Mouse (Mus musculus): ENCODE results near the gene Ubac1. TPM values are rescaled to one million over a fixed set of nuclear protein-coding genes. Genes with fewer than 3 reads are reported as not detected.
A peak's percentile ranks its signal among the peaks of the same experiment; 100 is the strongest.

Ubac1 gene
- total and polyA plus RNA-seq, 3 experiments: 79.1 to 88.5 TPM; not detected in 1

DNA sequence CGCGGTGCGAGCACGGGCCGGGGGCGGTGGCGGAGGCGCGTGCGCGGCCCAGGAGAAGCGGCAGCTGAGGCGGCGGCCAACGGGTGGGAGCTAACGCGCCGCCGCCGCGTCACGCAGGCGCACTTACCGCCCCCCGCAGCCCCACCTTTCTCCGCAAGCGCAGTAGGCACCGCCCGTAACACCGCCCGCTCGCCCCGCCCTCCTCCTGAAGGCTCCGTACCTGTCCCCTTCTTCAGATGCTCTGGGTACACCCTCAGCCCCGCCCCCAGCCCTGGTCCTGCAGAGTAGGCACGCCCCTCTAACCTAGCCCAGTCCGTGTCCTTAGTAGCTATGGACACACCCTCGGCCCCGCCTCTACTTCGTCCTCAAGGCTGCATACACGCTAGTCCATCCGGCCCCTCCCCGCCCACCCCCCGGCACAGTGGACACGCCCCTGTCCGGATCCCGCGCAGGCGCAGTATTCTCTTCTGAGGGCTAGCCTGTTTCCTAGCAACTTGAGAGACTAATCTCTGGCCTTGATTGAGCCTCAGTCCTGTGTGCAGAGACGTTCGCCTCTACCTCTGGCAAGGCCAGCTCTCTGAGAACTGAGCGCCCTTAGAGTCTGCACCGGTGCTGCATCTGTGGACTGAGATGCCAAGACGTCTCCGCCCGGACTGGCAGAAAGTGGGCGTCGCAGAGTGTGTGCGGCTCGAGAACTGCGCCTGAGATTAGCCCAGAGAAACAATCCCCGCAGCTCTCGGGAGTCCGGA lies 38.2 kb downstream of the Ubac1 start, which contains the start of gene Camsap1:
Camsap1 (minus strand) TSS at position 124 of the 749 bp plus-strand sequence.
- H3K27ac ChIP-seq (ENCODE audit: control insufficient read depth, low read depth, low read length): peak within 1 kb of the TSS; percentile 23
- H3K4me3 ChIP-seq (ENCODE audit: control insufficient read depth in 1 of 2, insufficient read depth in 1 of 2, low read depth in 2 of 2, low read length in 2 of 2): peak within 1 kb of the TSS; percentile 91 to 95
- no peaks in the 10 kb centered on the region for H3K9me3 ChIP-seq (replicated peaks; ENCODE audit: insufficient read depth, low read length)
- H3K4me1 ChIP-seq (ENCODE audit: control insufficient read depth in 1 of 2, insufficient read depth in 2 of 2, low read length in 2 of 2): peaks cover 7% of the 10 kb centered on the region in 2 experiments; a peak in 3 of 4 replicates
- H3K79me2 ChIP-seq (ENCODE audit: control insufficient read depth, insufficient read depth, low read length, poor library complexity): peaks cover 33% of the 10 kb centered on the region
- no peak for TF ChIP-seq MYB (IDR thresholded peaks at IDR 0.05; ENCODE audit: low read depth, low read length)
- peak; percentile 60; the same call in 1 of the 2 replicates for TF ChIP-seq SIN3A (IDR thresholded peaks at IDR 0.05; ENCODE audit: low read length)
- TF ChIP-seq NRF1 (IDR thresholded peaks at IDR 0.05; ENCODE audit: insufficient read depth, low read depth, low read length, poor library complexity, severe bottlenecking): peak; percentile 70
- TF ChIP-seq CHD2 (IDR thresholded peaks at IDR 0.05; ENCODE audit: low read length): no peak
- peak; percentile 30; the same call in 1 of the 2 replicates for TF ChIP-seq USF1 (IDR thresholded peaks at IDR 0.05; ENCODE audit: low read depth, low read length)
- TF ChIP-seq EP300 (IDR thresholded peaks at IDR 0.05; ENCODE audit: low read depth in 1 of 2, low read length in 2 of 2): no peak
- TF ChIP-seq POLR2A (IDR thresholded peaks at IDR 0.05; ENCODE audit: control insufficient read depth in 1 of 2, insufficient read depth in 1 of 2, low read depth in 1 of 2, low read length in 2 of 2, poor library complexity in 1 of 2): peak; percentile 4 to 45; a peak in 1 of 4 replicates
- no peak for TF ChIP-seq MEF2A (IDR thresholded peaks at IDR 0.05; ENCODE audit: extremely low read depth, insufficient replicate concordance, low read depth, low read length, poor library complexity, severe bottlenecking)
- no peak for TF ChIP-seq MYC (IDR thresholded peaks at IDR 0.05; ENCODE audit: low read depth, low read length)
- no peak for TF ChIP-seq KAT2A (conservative IDR thresholded peaks at IDR 0.05; ENCODE audit: low read depth, low read length)
- TF ChIP-seq HCFC1 (IDR thresholded peaks at IDR 0.05; ENCODE audit: low read depth, low read length): peak; percentile 61
- peak; percentile 75; the same call in 1 of the 2 replicates for TF ChIP-seq MAZ (IDR thresholded peaks at IDR 0.05; ENCODE audit: low read depth, low read length)
- TF ChIP-seq RCOR1 (IDR thresholded peaks at IDR 0.05; ENCODE audit: low read depth, low read length): no peak
- TF ChIP-seq MXI1 (IDR thresholded peaks at IDR 0.05; ENCODE audit: low read depth, low read length): peak; percentile 59
- no peak for TF ChIP-seq JUND (IDR thresholded peaks at IDR 0.05; ENCODE audit: low read depth, low read length)
- 0 out of 2 replicates have a peak, but pooled peaks have one; percentile 38 for TF ChIP-seq ZMIZ1 (IDR thresholded peaks at IDR 0.05; ENCODE audit: low read depth, low read length)
- TF ChIP-seq ZNF384 (IDR thresholded peaks at IDR 0.05; ENCODE audit: low read depth, low read length): no peak
- no peak for TF ChIP-seq CHD1 (IDR thresholded peaks at IDR 0.05; ENCODE audit: low read depth, low read length)
- peak; percentile 44; the same call in 1 of the 2 replicates for TF ChIP-seq TCF12 (IDR thresholded peaks at IDR 0.05; ENCODE audit: low read depth, low read length)
- TF ChIP-seq UBTF (IDR thresholded peaks at IDR 0.05; ENCODE audit: borderline replicate concordance, insufficient read depth, low read depth, low read length): no peak
- no peak for TF ChIP-seq USF2 (IDR thresholded peaks at IDR 0.05; ENCODE audit: borderline replicate concordance in 1 of 2, insufficient read depth in 1 of 2, low read depth in 1 of 2, low read length in 2 of 2)
- peak; percentile 67 for TF ChIP-seq NELFE (IDR thresholded peaks at IDR 0.05; ENCODE audit: low read depth, low read length)
- TF ChIP-seq MAFK (IDR thresholded peaks at IDR 0.05; ENCODE audit: borderline replicate concordance, low read depth, low read length): no peak
- TF ChIP-seq POLR2AphosphoS2 (IDR thresholded peaks at IDR 0.05; ENCODE audit: low read length): no peak
- TF ChIP-seq ELF1 (IDR thresholded peaks at IDR 0.05; ENCODE audit: low read depth, low read length): peak; percentile 37; the same call in 1 of the 2 replicates
- TF ChIP-seq RAD21 (IDR thresholded peaks at IDR 0.05; ENCODE audit: low read depth, low read length): no peak
- no peaks in the 10 kb centered on the region for H3K27me3 ChIP-seq (ENCODE audit: control insufficient read depth in 1 of 2, insufficient read depth in 2 of 2, low read length in 2 of 2)
- DNase-seq (ENCODE audit: low read depth, low spot score): peak; percentile 100
- H3K36me3 ChIP-seq (ENCODE audit: control insufficient read depth in 1 of 2, insufficient read depth in 2 of 2, low read length in 2 of 2): peaks cover 0 to 16% of the 10 kb centered on the region in 2 experiments; a peak in 2 of 4 replicates
- peak within 1 kb of the TSS; percentile 93 for H3K9ac ChIP-seq (ENCODE audit: control insufficient read depth, low read depth, low read length, poor library complexity, severe bottlenecking)

Measured in MEL (cell line).